Mouse (Mus musculus) midbrain, embryonic 15.5 days (tissue): ENCODE data around the gene Cct8l1. TPM values are rescaled to one million over a fixed set of nuclear protein-coding genes. Genes with fewer than 3 reads are reported as not detected.

Experiments used
- polyA plus RNA-seq: library from polyadenylated mRNA; unstranded; fragments of >200 nt; fragmentation: Nextera tagmentation; extraction: Ambion mirVana; gene quantifications from 2 replicates; pipeline ENCODE4 v1.2.1, GENCODE M21; 2015

The Cct8l1 gene
- polyA plus RNA-seq, 1 experiment from 2014 or later = not detected

Other genes starting within 250 kb of the Cct8l1 start
- 20.4 and 20.8 TPM in 2 replicates for gene Kmt2c, start 17.3 kb upstream of the Cct8l1 start, polyA plus RNA-seq
- gene Xrcc2, start 189.8 kb downstream of the Cct8l1 start, polyA plus RNA-seq = 5.1 and 5.2 TPM in 2 replicates
- gene Actr3b, start 243.9 kb downstream of the Cct8l1 start, polyA plus RNA-seq = 31.7 and 35.1 TPM in 2 replicates